Mouse (Mus musculus): ENCODE data around the gene Htra2. TPM values are rescaled to one million over a fixed set of nuclear protein-coding genes. Genes with fewer than 3 reads are reported as not detected.

Gene Htra2
- total RNA-seq, 2 experiments from 2014 or later, result 31.2 to 32.7 TPM

- DNase-seq, result peak; percentile 81 to 86
Measured at GRCm38 (mm10) chr6:83033249-83034185, 21.6 kb downstream of the Htra2 start, which contains the start of the genes Dok1 and Loxl3. TSS of gene Dok1 (minus strand) at chr6:83033471. TSS of gene Loxl3 (plus strand) at chr6:83034173.

DNA sequence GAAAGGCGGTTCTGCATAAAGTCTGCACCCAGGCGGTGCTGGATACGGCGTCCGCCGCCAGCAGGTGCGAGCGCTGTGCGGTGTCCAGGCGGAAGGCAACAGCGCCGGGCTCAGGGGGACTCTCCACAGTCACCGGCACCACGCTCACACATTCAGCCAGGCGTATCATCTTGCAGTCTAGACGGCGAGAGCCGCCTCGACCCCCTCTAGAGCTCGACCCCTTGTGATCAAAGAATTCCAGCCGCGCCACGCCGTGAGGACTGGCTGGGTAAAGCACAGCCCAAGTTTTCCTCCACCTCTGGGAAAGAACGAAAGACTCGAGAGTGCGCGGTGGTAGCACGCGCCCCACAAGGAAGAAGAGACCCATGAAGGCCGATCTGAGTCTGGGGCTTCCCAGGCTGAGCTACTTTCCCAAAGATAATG, 22.3 kb downstream of the Htra2 start:
- peak in 1 of 2 experiments; percentile 34 for DNase-seq

GRCm38 (mm10) chr6:83031921-83032590, 23.0 kb downstream of the Htra2 start:
- DNase-seq, result no peak

DNA sequence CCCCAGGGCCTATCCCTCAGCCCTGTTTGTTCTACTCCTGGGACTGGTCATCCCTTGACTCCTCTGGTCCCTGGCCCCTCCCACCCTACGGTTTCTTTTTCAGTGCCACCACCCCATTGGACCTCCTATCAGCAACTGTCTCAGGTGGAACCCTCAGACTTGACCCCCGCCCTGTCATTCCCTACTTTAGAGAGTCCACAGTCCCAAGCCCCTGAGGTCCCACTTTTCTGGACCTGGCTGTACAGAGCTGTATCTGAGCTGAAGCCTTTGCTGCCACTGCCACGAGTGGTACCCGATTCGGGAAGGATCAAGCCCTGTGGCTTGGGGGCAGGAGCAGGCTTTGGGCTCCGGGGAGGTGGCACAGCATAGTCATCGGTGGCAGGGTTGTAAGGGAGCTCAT, 24.0 kb downstream of the Htra2 start:
- DNase-seq, result no peak

- DNase-seq, result no peak
Measured at GRCm38 (mm10) chr6:83029777-83030176, 25.3 kb downstream of the Htra2 start.

- no peak for DNase-seq
Measured at GRCm38 (mm10) chr6:83027706-83028105, 27.4 kb downstream of the Htra2 start.

DNA sequence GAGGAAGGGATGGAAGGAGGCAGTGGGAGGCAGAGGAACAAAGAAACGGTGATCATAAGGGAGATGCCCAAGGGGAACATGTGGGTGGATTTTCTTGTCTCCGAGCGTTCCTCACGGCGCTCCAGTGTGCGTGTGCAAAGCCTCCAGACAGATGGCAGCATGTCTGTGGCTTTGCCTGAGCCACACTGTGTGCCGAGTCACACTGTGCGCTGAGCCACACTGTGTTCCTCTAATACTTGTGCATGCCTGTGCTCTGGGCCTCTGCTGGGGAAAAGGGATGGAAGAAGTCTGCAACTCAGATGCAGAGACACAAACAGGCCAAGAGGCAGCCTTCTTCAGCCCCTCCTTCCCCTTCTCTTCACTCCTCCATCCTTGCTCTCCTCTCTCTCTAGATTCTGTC, 27.8 kb downstream of the Htra2 start:
- DNase-seq, result no peak

DNA sequence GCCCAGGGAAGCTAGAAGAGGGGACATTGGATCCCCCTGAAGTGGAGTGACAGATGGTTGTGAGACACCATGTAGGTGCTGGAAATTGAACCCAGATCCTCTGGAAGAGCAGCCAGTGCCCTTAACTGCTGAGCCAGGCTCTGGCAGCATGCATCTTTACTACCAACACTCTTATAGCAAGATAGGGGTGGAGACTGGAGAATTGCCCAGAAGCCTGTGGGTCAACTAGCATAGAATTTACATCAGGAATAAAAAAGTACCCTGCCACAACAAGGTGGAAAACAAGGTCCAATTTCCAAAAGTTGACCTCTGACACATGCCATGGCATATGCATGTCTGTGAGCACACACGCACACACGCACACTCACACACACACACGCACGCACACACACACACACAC, 29.9 kb downstream of the Htra2 start:
- DNase-seq, result no peak

DNA sequence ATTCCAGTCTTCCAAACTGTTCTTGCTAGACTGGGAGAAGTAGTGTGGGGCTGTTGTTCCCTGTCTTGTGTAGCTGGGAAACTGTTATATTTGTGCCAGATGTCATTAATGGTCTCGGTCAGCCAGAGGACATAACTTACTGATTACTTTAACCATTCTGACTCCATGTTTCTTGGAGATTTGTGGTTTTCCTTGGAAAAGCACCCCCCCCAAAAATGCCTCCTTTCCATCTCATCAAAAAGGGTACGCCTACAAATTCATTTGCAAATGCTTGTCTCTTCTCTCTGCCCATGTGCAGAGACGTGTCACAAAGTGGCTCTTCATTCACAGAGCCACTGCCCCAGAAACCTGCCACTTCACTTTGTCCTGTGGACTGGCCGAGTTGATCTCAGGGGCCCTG, 30.7 kb downstream of the Htra2 start:
- DNase-seq, result no peak

DNA sequence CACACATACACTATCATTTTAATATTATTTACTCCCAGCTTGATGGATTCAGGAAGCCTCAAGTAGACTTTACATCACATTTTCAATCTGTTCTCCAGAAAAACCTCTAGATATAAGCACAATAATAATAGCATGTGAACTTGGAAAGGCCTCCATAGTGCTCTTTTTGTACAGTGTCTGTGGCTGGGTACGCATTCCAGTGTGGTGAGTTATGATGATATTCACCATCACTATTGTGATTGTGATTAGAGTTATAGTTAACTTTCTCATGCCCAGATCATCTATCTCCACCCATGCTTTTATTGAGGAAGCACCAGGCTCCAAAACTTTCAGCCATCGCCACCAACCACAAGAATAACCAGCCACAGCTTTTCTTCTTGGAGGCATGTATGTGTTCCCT, 31.3 kb downstream of the Htra2 start:
- DNase-seq, result no peak

DNA sequence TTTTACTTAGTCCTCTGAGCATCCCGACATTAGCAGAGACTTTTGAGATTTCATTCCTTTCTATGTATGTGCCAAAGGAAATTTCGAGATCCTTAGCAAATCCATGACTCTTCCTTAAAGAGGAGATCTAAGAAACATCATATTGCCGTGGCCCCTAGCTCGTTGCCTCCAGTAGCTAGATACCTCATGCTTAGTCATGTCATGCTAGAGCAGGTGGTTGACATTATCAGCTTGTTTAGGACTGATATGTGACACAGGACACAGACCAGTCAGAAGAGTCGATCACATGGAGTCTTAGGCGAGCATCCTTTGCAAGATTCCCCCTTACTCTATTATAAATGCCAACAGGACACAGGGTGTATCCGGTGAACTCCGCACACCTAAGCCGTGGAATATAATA, 32.1 kb downstream of the Htra2 start:
- no peak for DNase-seq

GRCm38 (mm10) chr6:83020836-83021593, 34.1 kb downstream of the Htra2 start:
- no peak for DNase-seq

DNA sequence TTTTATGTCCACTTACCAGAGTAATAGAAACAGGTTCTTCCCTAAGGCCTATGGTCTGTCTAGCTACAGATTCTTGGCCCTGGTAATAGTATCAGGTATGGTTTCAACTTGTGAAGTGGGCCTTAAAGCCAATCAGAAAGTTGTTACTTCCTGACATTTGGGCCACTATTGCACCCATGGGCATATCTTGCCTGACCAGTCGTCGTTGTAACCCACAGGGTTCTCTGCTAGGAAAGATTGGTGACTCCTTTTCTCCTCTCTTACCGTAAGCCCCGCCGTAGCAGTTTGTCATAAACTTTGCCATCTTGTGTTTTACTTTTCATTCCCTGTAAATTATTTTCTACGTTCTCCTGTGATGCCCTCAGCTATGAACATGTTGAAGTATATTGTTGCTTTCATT, 35.0 kb downstream of the Htra2 start:
- no peak for DNase-seq

DNA sequence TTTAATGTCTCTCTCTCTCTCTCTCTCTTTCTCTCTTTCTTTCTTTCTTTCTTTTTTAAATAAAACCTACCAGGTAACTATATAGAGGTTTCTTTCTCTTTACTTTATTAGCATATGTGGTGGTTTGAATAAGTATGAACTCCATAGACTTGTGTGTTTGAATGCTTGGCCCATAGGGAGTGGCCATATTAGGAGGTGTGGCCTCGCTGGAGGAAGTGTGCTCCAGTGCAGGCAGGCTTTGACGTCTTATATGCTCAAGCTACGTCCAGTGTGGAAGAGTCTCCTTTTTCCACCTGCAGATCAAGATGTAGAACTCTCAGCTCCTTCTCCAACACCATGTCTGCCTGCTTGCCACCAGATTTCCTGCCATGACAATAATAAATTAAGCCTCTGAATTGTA, 36.0 kb downstream of the Htra2 start:
- DNase-seq, result no peak

- DNase-seq, result peak; percentile 76 to 89
Measured at GRCm38 (mm10) chr6:83017190-83017589, 37.9 kb downstream of the Htra2 start.

GRCm38 (mm10) chr6:83015749-83016148, 39.3 kb downstream of the Htra2 start:
- DNase-seq, result no peak

DNA sequence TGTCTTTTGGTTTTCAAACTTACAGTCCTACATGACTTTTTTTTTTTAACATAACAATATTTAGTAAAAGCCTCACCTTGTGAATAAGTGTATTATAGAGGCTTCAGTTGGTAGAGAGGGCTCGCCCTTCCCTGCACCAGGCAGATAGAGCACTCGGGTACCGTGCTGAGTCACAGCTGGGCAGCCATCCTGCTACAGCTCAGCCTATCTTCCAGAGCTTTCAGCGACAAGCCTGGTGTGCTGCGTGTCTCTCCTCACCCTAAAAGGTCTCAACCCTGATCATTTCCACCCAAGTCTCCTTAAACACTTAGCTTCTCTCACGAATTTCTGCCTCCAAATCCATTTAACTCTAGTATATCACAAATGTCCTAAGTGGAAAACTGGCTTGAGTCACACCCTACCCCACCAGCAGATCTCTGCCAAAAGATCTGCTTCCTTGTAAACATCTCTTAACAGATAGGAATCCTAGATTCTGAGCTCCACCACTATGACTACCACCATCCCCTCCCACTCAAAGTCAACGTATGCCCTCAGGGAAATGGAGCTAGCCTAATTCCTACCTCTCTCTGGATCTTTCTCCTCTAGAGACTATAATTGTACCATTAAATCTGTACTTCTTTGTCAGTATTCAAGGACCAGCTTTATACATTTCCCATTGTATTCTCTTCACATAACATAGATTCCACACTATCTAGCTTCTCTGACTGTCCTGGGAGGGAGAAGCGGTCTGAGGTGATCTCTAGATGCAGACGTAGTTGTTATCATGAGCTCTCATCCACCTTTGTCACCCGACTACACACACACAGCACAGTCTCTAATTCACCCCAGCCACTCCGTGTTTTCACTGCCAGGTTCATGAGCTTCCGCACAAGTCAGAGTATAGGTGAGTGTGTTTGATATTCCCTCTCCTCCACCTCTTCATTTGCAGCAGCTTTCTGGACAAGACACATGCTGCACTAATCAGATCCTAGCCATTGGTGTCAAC, 40.3 kb downstream of the Htra2 start:
- DNase-seq, result no peak

DNA sequence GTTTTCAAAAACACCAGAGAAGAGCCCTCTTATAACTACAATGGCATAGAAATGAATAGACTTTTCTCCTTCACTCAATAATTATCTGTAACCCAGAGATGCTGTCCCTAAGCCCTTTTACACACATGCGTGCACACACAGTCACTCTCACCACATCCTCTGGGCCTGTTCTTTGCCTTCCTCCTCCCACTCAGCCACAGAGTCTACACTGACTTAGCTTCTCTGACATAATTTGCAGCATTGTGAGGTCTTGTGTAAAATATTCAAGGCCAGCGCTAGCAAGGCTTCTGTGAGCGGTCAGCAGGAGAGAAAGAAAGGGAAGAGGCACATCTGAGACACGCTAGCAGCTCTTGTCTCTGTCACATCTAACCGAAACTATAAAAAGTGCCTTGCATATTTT, 41.6 kb downstream of the Htra2 start:
- DNase-seq, result no peak

GRCm38 (mm10) chr6:83011756-83012155, 43.3 kb downstream of the Htra2 start:
- DNase-seq, result no peak

DNA sequence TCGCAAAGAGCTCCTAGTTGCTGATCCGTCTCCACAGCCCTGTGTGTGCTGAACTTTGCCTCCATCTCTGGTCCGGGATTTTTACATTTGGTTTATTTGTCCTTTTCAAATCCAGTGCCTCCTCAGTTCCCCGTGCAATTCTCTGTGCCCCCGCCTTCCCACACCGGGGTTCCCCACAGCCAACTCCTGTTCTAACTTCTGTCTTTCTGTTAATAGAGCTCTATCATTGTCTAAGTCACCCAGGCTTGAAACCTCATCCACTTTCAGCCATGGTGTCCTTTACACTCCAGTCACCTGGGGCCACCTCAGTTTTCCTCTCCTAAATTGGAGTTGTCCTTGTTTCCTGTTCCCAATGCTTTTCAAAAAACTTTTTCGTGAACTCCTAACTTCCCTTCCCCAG, 43.8 kb downstream of the Htra2 start:
- DNase-seq, result no peak

DNA sequence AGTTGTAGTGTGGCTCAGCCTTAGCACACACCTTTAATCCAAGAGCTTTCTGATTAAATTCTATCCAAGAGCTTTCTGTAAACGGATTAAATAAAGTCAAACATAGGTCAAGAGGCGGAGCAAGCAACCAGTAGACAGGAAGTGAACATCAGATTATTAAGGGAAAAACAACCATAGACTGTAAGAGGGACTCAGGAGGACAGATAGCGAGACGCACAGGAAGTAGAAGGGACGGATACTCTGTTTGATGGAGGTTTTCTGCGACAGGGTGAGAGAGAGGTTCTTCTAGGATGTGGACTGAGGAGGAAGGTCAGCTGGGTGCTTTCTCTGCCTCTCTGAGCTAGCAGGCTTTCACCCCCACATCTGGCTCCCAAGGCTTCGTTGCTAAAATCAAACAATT, 45.1 kb downstream of the Htra2 start:
- DNase-seq, result no peak
